Mouse (Mus musculus) heart, postnatal 36 days (tissue): Measurements from ENCODE around the gene Cdkl4. TPM values are rescaled to one million over a fixed set of nuclear protein-coding genes. Genes with fewer than 3 reads are reported as not detected.
"Not testable (repeated sequence)": the region's sequence is repeated elsewhere in the genome, so short reads cannot be mapped to it uniquely, and the experiment has no call there.

Experiments used
- DNase-seq, 2 experiments: peaks; one replicate each; pipeline ENCODE4 v3.0.0; 2021 to 2022
- intact Hi-C: fragments of 180-260 bp; cut with DNase I; formaldehyde crosslinking; loops from one replicate; pipeline ENCODE4 v1.15.1; 2025
- total RNA-seq, 2 experiments: library from RNA; stranded (reverse); gene quantifications; 2 replicates each; pipeline ENCODE4 v1.2.3; 2021

Gene Cdkl4
- total RNA-seq, 2 experiments from 2014 or later = 0.08 TPM; not detected in 1

DNA sequence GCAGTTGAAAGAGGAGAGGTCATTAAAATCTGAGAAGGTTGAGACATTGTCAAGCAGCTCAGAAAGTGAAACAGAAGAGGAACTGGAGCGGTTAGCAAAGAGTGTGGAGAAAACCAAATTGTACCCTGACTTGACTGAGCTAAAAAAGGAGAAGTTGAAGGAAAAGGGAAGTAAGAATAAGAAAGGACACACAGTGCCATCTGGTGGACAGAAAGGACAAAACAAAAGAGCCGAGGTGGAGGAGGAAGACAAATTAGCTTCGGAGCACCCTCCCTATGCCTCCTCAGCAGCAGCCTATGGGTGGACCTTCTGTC lies 13.0 kb downstream of the Cdkl4 start:
- DNase-seq = peak in 1 of 2 experiments; percentile 16
- intact Hi-C loops = no loop called here

- intact Hi-C loops = not testable (repeated sequence)
- peak; percentile 13 to 22 for DNase-seq
These were observed 13.6 kb downstream of the Cdkl4 start for GRCm38 (mm10) chr17:80563762-80564610.

- no peak for DNase-seq
- intact Hi-C loops = no loop called here
These were observed 14.8 kb downstream of the Cdkl4 start for GRCm38 (mm10) chr17:80562792-80563191.

- DNase-seq = peak; percentile 73 to 77
- intact Hi-C loops = loop anchor here (1.0 kb wide), 1 partner anchor 106 kb away; no protein-coding TSS in a partner anchor
These were observed 16.8 kb downstream of the Cdkl4 start for GRCm38 (mm10) chr17:80560669-80561401.

- DNase-seq = no peak
- intact Hi-C loops = loop anchor here (1.0 to 2.0 kb wide), 2 partner anchors 104 to 269 kb away; partner anchors contain the start of genes Dhx57 and Morn2
These were observed 17.9 kb downstream of the Cdkl4 start for GRCm38 (mm10) chr17:80559745-80560144.

DNA sequence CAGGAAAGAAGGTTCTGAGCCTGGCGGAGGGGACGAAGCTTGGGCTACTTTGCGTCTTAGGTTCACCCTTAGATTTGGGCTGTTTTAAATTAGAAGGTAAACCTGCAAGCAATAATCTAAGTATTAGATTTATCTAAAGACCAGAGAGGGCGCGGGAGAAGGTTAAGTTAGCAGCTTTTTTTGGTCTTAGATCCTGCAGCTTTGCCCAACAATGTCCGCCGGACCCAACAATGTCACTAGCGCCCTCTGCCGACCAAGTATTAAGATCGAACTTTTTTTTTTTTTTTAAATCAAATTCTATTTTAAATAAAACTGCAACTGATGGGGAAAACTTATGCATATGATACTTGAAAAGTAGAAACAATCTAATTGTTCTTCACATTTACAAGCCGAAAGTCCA lies 18.6 kb downstream of the Cdkl4 start:
- intact Hi-C loops = loop anchor here (2.0 kb wide), 1 partner anchor 268 kb away; the partner anchor contains the start of genes Dhx57 and Morn2
- DNase-seq = peak; percentile 19 to 65

DNA sequence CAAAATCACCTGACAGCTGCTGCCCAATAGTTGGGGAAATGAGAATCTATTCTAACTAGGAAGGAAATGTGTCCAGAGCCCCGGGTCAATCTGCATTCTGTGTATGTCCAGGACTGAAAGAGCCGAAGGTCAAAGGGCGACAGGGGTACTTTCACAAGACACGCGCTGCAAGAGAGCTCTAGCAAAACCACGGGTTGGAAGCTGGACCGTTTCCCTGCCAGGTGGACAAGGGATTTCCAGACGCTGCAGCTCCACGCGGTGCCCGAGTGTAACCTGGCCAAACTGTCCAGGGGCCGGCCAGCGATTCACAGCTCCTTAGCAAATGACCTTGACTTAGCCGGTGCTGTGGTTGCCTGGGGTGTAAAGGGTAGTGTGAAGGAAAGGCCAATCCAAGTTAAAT lies 19.0 kb downstream of the Cdkl4 start:
- no peak for DNase-seq
- intact Hi-C loops = loop anchor here (2.0 kb wide), 1 partner anchor 268 kb away; the partner anchor contains the start of genes Dhx57 and Morn2

- no peak for DNase-seq
- intact Hi-C loops = no loop called here
These were observed 20.2 kb downstream of the Cdkl4 start for GRCm38 (mm10) chr17:80557461-80557860.

- intact Hi-C loops = loop anchor here (1.0 to 2.0 kb wide), 2 partner anchors 71 to 98 kb away; no protein-coding TSS in a partner anchor
- peak; percentile 70 to 72 for DNase-seq
These were observed 24.0 kb downstream of the Cdkl4 start for GRCm38 (mm10) chr17:80553318-80554270.

GRCm38 (mm10) chr17:80552653-80553052 lies 25.0 kb downstream of the Cdkl4 start:
- no peak for DNase-seq
- intact Hi-C loops = loop anchor here (1.0 to 2.0 kb wide), 2 partner anchors 70 to 97 kb away; no protein-coding TSS in a partner anchor

GRCm38 (mm10) chr17:80550981-80551380 lies 26.6 kb downstream of the Cdkl4 start:
- DNase-seq = no peak
- intact Hi-C loops = no loop called here

- no peak for DNase-seq
- intact Hi-C loops = no loop called here
These were observed 30.8 kb downstream of the Cdkl4 start for GRCm38 (mm10) chr17:80546846-80547245.

DNA sequence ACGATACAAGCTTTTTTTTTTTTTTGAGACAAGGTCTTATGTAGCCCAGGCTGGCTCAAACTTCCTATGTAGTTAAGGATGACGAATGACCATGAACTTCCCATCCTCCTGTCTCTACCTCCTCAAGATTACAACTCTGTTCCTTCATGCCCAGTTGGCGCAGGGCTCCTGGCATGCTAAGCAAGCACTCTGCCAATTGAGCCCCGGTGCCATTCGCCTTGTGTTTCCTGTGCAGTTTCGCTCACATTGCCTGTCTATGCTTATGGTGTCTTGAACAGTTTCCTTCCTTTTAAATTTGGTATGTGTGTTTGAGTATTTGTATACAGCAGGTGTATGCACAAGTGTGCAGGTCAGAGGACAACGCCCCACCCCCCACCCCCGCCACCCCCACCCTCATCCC lies 31.4 kb downstream of the Cdkl4 start:
- no peak for DNase-seq
- intact Hi-C loops = no loop called here

DNA sequence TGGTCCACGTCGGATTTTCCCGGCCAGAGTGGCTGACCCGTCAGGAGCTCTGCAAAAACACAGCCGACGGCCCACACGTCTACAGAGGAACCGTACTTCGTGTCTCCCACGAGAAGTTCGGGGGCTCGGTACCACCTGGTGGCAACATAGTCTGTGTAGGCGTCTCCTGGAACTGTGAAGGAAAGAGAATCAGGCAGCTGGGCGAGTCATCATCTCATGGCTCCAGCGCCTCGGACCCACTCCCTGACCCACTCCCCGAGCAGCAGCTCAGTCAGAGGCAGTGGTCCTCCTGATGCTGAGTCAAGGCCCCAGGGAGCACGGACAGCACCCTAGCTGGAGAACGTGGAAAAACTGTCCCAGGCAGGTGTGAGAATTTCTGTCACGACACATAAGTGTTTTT lies 34.0 kb downstream of the Cdkl4 start:
- intact Hi-C loops = no loop called here
- no peak for DNase-seq

DNA sequence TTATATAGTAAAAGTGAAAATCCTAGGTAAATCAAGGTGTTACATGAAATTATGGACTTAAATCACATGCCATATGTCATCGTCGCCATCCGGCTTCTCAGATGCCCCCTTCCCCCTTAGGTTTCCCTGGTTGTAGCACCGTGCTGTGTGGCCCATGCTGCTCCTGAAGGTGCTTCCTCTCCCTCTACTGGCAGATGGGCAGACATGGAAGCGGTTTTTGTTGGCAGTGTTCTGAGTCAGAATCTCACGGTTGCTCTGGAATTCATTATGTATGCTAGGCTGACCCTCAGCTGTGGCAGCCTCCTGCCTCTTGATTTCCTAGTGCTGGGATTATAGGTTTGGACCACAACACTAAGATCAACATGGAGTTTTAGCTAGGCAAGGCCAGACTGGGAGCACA lies 40.5 kb downstream of the Cdkl4 start:
- no peak for DNase-seq
- intact Hi-C loops = no loop called here

DNA sequence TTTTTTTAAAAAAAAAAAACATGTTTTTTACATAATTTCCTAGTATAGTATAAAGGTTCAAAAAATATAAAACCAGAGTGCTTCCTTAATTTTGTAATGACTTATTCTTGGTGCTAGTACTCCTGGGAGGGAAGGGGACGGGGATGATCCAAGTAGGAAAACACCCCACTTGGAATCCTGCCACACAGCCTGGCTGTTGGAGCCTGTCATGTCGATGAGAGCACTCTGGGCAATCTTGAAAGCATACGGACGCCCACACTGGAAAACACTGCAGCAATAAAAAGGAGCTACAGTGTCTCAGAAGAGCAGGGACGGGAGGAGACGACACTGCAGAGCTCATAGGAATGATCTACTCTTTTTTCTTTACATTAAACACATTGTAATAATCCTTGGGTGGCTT lies 42.0 kb downstream of the Cdkl4 start:
- DNase-seq = no peak
- intact Hi-C loops = no loop called here

DNA sequence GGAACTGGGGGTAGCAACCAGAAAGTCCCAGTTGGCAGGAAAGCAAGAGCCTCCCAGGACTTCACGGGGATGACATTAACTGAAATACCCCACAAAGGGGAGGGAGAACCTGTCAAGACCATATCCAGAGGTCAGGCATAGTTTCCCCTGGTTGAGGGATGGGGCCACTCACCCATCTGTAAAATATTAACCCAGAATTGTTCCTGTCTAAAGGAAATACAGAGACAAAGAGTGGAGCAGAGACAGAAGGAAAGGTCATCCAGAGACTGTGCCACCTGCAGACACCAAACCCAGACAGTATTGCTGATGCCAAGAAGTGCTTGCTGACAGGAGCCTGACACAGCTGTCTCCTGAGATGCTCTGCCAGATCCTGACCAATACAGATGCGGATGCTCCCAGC lies 46.3 kb downstream of the Cdkl4 start:
- intact Hi-C loops, DNase-seq: not testable (repeated sequence)

DNA sequence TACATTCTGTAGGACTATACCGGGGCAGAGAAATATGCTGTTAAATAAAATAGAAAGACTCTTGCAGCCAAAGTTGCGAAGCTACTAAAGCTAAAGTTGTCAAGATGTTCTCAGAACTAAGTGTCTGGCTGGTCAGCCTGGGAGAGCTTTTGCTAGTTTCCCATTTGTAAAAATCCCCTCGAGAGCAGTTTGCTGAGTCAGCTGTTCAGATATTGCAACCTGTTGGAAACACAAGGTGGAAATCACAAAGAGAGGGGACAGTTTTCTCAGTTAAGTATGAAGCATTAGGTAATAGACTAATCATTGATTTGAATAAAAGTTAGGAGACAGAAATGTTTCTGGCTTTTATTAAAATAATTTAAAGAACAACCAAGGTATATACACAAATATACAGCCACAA lies 54.4 kb downstream of the Cdkl4 start:
- DNase-seq = no peak
- intact Hi-C loops = no loop called here

DNA sequence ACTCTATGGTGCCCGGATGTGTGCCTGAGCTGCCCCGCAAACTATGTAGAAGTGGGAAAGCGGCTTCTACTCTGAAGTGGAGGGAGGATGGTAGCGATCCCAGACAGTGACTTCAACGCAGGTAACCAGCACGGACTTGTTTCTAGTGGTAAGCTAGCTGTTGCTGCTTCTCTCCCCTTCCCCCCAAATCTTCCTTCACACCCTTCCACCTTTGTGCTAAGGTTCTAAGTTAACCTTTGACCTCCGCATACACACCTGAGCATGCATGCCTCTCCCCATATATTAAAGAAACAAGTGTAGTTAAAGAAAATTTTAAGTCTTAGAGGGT lies 55.4 kb downstream of the Cdkl4 start:
- intact Hi-C loops = no loop called here
- DNase-seq = no peak

GRCm38 (mm10) chr17:80521521-80522228 lies 55.9 kb downstream of the Cdkl4 start:
- intact Hi-C loops = no loop called here
- DNase-seq = no peak
